Mouse (Mus musculus) central nervous system, embryonic 18 days (tissue): Measurements from ENCODE around the gene Bcl2l10. TPM values are rescaled to one million over a fixed set of nuclear protein-coding genes. Genes with fewer than 3 reads are reported as not detected.

Experiments used
- polyA plus RNA-seq: library from polyadenylated mRNA; depleted of rRNA; stranded (reverse); fragments of >200 nt; gene quantifications from 2 replicates; pipeline ENCODE4 v1.2.3, GENCODE M21; 2012; rRNA removed

The Bcl2l10 gene
- 0.04 TPM in 1 of 2 replicates, not detected in the other for polyA plus RNA-seq

GRCm38 (mm10) chr9:75347458-75347857, at the start of gene Bcl2l10:
Gene Bcl2l10 (plus strand): TSS chr9:75347758.

GRCm38 (mm10) chr9:75306126-75306898, 41.2 kb upstream of the Bcl2l10 start, which contains the start of gene Gnb5:
Gene Gnb5 (plus strand): TSS chr9:75306288.

Other genes starting within 250 kb of the Bcl2l10 start
- 0.34 and 0.57 TPM in 2 replicates for gene Myo5c, start 115.7 kb upstream of the Bcl2l10 start, polyA plus RNA-seq
- 75.8 and 79.3 TPM in 2 replicates for gene Gnb5, start 41.5 kb upstream of the Bcl2l10 start, polyA plus RNA-seq
- gene Mapk6, start 62.2 kb downstream of the Bcl2l10 start, polyA plus RNA-seq: 62.7 and 62.8 TPM in 2 replicates
- 17.1 and 17.8 TPM in 2 replicates for gene Leo1, start 93.8 kb downstream of the Bcl2l10 start, polyA plus RNA-seq
- gene Tmod3, start 211.9 kb downstream of the Bcl2l10 start, polyA plus RNA-seq: 72.1 and 76.0 TPM in 2 replicates